Mouse (Mus musculus) kidney, adult 8-10 months (tissue): ENCODE data around the gene Lims1.
A peak's percentile ranks its signal among the peaks of the same experiment; 100 is the strongest.

Experiments used
- DNase-seq, 2 experiments: peaks; one replicate each; pipeline ENCODE4 v3.0.0; 2022

Lims1 gene

GRCm38 (mm10) chr10:58386997-58387396, 63.7 kb downstream of the Lims1 start:
- no peak for DNase-seq

DNA sequence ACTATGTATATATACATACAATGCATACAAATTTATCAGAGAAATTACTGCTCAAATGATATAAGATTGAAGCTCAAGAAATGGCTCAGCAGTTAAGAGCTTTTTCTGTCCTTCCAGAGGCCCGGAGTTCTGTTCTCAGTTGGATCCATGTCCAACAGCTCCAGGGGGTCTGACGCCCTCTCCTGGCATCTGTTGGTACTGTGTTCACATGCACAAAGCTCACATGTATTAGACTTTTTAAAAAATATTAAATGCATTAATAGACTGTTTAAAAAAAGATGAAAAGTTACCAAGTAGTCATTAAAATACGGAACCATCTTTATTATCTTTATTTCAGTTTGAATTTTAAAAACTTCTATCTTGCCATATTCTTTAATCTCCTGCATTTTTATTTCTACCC, 65.4 kb downstream of the Lims1 start:
- DNase-seq, result no peak

DNA sequence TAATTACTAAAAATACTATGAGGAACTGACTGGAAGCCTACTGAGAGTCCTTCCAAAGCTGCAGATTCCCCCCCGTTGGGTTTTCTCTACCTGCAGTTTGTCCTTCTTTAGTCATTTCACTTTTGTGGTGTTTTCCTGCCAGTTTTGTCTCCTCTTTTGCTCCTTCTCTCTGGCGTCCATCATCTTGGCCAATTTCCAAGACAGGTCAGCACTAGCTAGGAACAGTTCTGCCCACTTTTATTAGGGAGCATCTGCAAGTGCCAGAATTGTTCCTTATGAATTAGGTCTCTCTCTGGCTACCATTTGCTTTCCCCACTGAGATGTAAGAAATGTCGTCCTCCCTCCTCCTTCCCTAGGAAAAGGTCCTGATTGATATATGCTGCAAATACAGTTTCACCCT, 65.9 kb downstream of the Lims1 start:
- DNase-seq, result no peak

GRCm38 (mm10) chr10:58392435-58392834, 69.2 kb downstream of the Lims1 start:
- DNase-seq, result no peak

GRCm38 (mm10) chr10:58393026-58394014, 70.1 kb downstream of the Lims1 start:
- no peak for DNase-seq

DNA sequence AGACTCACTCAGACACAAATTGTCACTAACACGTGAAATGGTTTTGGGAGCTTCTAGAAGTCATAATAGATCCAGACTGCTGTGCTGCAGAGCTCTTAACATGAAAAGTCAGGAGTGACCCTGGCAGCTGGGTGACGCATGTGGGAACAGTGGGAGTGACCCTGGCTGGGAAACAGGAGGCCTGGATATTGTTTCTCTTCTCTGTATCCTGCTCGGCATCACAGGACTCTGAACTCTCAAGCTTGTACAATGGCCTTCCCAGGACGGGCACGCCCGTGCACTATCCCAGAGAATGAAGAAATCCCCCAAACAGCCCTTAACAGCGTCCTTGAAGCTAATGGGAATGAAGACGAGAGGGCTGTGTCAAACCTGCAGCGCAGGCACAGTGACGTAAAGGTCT, 70.9 kb downstream of the Lims1 start:
- DNase-seq, result no peak

- DNase-seq, result no peak
Observed at GRCm38 (mm10) chr10:58395315-58395714, 72.0 kb downstream of the Lims1 start.

DNA sequence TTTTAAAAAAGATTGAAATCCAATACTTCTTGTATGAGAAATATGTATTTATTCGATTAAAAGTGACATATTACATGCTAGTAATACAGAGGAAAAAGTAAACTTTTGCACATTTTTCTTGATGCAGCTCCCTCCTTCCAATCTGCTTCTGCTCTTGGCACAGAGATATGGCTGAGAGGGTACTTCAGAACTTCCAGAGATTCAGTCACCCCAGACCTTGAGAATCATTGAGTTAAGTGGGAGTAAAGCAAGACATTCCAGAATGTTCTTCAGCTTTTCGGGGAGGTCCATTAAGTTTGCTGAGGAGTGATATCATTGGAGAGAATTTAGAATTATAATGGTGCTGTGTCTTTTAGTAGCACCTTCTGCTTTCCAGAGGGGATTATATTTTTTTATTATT, 72.5 kb downstream of the Lims1 start:
- DNase-seq, result no peak

GRCm38 (mm10) chr10:58396600-58396999, 73.3 kb downstream of the Lims1 start:
- no peak for DNase-seq

DNA sequence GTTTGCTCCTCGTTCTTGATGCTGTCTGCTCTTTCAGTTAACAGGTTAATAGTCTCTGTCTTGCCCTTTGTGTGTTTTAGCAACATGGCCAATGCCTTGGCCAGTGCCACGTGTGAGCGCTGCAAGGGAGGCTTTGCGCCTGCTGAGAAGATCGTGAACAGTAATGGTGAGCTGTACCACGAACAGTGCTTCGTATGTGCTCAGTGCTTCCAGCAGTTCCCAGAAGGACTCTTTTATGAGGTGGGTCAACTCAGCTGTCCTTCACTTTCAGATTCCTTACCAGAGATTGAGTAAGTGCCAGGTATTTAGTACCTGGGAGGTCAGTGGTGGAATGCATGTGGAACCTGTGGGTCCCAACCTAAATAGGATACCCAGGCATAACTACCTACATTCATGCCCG, 75.7 kb downstream of the Lims1 start:
- DNase-seq, result no peak

DNA sequence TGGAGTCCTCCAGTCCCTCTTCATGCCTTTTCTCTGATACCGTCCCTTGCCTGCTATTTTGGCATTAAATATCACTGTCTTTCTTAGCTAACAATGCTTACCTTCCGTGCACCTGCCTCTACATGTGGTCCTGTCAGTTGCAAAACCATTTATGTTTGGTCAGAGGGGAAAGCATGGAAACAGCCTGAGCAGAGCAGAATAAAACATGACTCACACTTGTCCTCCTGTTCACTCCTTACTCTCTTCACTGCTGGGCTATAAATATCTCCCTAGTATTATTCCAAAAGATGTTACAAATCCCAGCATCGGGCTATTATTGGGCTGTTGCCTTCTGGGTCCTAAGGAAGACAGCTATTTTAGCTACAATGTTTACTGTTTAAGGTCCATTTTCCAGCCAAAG, 78.6 kb downstream of the Lims1 start:
- DNase-seq, result no peak

DNA sequence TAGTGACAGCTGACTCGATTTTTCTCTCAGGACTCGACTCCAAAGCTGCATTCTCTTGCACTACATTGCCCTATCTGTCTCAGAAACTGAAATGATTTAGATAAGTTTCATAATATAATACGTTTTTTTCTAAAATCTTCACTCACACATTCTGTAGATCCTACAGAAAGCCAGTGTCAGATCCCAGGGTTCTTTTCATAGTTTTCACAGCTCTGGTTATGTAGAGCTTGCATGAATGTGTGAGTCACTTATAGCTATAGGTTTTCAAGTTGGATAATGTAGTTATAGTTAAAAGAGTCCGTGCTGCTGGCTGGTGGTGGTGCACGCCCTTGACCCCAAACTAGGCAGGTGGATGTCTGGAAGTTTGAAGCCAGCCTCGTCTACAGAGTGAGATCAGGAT, 81.4 kb downstream of the Lims1 start:
- no peak for DNase-seq

DNA sequence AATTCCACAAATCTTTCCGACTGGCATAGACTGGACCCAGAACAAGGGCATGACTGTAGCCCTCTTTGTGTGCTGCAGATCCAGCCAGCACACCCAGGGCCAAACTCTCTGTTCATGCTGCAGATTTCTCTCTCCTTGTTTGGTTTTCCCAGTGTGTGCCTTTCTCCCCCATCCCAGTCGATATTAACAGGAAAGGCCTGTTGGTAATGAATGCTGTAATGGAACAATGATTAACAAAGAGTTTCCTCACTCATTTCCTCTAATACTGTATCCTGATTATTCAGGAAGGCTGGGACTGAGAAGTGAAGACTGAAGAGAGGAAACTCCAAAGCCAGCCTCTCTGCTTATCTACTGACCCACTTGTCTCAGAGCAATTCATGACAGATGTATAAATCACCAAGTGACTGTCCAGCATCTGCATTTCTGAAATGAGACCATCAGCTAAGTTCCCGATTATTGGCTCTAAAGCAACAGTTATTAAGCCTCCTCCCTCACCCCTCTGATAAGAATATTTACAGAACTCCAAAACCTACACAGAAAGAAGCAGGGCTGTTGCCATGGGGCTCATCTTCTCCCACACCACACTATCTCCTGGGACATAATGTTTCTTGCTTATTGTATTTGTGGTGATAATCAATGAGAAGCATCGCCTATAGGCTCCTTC, 82.2 kb downstream of the Lims1 start:
- DNase-seq, result no peak

GRCm38 (mm10) chr10:58405949-58406305, 82.7 kb downstream of the Lims1 start:
- DNase-seq, result peak; percentile 15 to 34

DNA sequence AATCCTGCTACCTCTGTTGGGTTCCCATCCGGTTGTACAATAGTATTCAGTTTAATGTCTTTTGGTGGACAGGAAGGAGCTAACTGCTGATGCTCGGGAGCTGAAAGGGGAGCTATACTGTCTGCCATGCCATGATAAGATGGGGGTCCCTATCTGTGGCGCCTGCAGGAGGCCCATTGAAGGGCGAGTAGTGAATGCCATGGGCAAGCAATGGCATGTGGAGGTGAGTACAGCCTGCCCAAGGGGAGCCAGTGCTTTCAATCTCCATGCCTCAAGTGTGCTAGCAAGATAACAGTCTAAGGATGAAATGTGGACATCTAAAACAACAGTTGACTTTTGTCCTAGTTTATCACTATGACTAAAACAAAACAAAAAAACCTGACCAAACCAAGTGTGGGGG, 89.1 kb downstream of the Lims1 start:
- no peak for DNase-seq

- DNase-seq, result no peak
Observed at GRCm38 (mm10) chr10:58412852-58413251, 89.6 kb downstream of the Lims1 start.

DNA sequence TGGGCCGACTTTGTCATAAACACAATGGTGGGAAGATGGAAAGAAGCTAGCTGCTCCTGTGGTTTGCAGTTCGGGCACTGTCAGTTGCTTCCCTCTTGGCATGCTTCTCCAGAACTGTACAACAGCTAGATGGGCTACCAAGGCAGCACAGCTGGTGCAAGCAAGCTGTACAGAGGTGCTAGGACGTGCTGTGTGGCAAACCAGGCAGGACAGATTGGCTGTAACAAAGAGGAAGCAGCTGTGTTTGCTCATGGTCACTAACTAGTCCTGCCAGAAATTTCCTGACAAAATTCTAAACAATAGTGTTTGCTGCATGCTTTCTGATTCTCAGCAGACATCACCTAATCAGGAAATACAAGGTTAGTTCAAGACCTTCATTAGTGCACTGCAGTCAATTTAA, 93.4 kb downstream of the Lims1 start:
- no peak for DNase-seq

GRCm38 (mm10) chr10:58418290-58418971, 95.2 kb downstream of the Lims1 start:
- DNase-seq, result no peak

GRCm38 (mm10) chr10:58427930-58428329, 104.7 kb downstream of the Lims1 start:
- DNase-seq, result no peak

DNA sequence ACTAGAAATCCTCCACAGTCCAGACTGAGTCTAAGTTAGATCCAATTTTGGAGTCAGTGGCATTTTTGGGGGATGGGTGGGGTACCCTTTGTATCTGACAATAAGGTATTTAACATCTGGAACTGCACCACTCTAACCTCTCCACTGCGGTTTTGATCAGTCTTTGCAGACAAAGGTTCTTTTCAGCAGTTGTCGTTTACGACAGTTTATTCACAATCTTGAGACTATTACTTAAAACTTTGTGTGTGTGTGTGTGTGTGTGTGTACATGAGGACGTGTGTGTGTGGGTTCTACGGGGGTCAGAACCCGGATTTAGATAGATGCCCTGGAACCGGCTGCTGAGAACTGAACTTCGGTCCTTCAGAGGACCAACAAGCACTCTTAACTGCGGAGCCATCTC, 122.6 kb downstream of the Lims1 start:
- peak; percentile 3 to 5 for DNase-seq

DNA sequence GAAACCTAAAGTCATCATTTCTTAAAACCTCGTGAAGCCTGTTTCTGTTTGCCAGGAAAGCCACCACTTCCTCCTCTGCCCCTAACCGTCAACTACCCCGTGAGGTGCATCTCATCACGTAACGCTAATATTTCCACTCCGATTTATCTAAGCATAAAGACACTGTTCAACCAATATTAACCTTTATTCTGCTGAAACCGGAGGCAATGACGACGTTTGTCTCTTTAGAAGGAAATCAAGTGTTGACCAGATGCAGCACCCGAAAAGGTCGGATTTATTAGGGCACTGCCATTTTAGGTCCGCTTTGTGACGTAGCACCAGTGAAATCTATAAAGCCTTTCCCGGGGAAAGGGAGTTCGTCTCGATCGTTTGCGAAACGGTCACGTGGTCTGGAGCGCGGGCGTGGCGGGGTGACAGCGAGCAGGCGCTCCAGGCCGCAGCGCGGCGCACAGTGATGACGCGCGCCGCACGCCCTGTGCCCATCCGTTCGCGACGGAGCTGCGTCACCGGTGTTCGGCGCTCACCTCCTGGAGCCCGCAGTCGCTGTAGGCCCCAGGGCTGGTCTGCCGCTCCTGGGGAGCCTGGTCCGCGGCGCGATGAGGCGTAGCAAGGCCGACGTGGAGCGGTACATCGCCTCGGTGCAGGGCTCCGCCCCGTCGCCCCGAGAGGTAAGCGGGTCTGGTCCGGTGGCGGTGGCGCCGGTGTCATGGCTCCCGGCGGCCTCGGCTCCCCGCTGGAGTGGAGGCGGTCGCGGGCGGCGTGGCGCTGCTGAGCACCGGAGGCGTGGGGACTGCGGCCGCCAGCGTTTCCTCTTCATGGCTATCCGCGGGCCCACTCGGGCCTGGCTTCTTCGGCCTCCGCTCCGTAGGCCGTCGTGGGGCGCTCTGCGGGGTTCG, 123.4 kb downstream of the Lims1 start, which contains the start of gene Ranbp2:
Gene Ranbp2, plus strand, starts transcription at position 537 of the 896 bp plus-strand sequence.
- DNase-seq, result peak; percentile 98

DNA sequence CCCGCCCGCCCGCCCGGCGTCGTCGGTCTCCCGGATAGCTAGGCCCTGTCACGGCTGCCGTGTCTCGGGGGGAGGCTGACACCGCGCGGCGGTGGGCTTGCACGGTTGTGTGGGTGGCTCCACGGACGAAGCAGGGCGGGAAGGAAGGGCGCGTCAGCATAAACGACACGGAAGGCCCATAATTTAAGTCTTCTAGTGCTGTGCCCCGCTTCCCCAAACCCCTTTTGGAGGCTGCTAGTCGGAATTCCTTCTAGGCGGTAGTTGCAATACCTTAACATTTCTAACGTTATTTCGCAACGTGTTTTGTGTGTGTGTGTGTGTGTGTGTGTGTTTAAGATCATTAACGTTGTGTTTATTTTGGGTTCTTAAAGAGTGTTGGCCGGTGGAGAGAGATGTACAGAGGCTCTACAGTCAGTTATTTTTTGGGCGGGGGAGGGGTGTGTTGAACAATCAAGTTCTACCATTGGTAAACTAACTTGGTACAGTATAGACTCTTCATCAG, 124.1 kb downstream of the Lims1 start:
- DNase-seq, result peak in 1 of 2 experiments; percentile 23
